Mouse (Mus musculus): ENCODE measurements around the gene Gm26602. TPM values are rescaled to one million over a fixed set of nuclear protein-coding genes. Genes with fewer than 3 reads are reported as not detected.

The Gm26602 gene
- polyA plus RNA-seq, 1 experiment from 2014 or later: 4.1 TPM

GRCm38 (mm10) chr10:79934794-79935569, 24.3 kb downstream of the Gm26602 start:
- H3K9me3 ChIP-seq (ENCODE audit: low read depth, low read length): no peaks in the 10 kb centered on the region
- no peak overlapping the region for H3K9ac ChIP-seq
- peaks cover 50% of the 10 kb centered on the region for H3K36me3 ChIP-seq (ENCODE audit: insufficient read depth)
- 88% methylated on average over 16 of the region's 16 CpGs for WGBS
- no peak for ATAC-seq (ENCODE audit: insufficient read depth)
- no peaks in the 10 kb centered on the region for H3K27me3 ChIP-seq (ENCODE audit: insufficient read depth, low read length)
- no peak overlapping the region for H3K27ac ChIP-seq (ENCODE audit: low read depth)
- H3K4me3 ChIP-seq (ENCODE audit: low read depth, low read length): no peak overlapping the region
- H3K4me1 ChIP-seq (ENCODE audit: insufficient read depth): peaks cover 36% of the 10 kb centered on the region
- no peak for TF ChIP-seq CTCF (IDR thresholded peaks at IDR 0.05; ENCODE audit: low read depth)
- no peak for DNase-seq
- no peak overlapping the region for H3K4me2 ChIP-seq

GRCm38 (mm10) chr10:79936284-79936910, 25.7 kb downstream of the Gm26602 start:
- Histone ChIP-seq H3K4me2 (peak overlapping the region; percentile 32), H3K27ac (ENCODE audit: low read depth) (peak overlapping the region; percentile 64), H3K9ac (peak overlapping the region; percentile 23; the same call in 1 of the 2 replicates), H3K9me3 (ENCODE audit: low read depth, low read length) (no peaks in the 10 kb centered on the region), H3K27me3 (ENCODE audit: insufficient read depth, low read length) (no peaks in the 10 kb centered on the region), H3K4me1 (ENCODE audit: insufficient read depth) (peaks cover 36% of the 10 kb centered on the region), H3K4me3 (ENCODE audit: low read depth, low read length) (no peak overlapping the region), H3K36me3 (ENCODE audit: insufficient read depth) (peaks cover 44% of the 10 kb centered on the region)
- ATAC-seq (ENCODE audit: insufficient read depth) (no peak), DNase-seq (peak; percentile 53)
- 47% methylated on average over 10 of the region's 10 CpGs for WGBS
- TF ChIP-seq CTCF (IDR thresholded peaks at IDR 0.05; ENCODE audit: low read depth): no peak

- Histone ChIP-seq H3K27me3 (ENCODE audit: insufficient read depth, low read length) (no peaks in the 10 kb centered on the region), H3K36me3 (ENCODE audit: insufficient read depth) (peaks cover 38% of the 10 kb centered on the region), H3K4me3 (ENCODE audit: low read depth, low read length) (0 out of 2 replicates have a peak overlapping the region, but pooled peaks have one; percentile 3), H3K4me2 (peak overlapping the region; percentile 32), H3K9ac (peak overlapping the region; percentile 23), H3K9me3 (ENCODE audit: low read depth, low read length) (no peaks in the 10 kb centered on the region), H3K27ac (ENCODE audit: low read depth) (peak overlapping the region; percentile 64), H3K4me1 (ENCODE audit: insufficient read depth) (peaks cover 36% of the 10 kb centered on the region)
- ATAC-seq (ENCODE audit: insufficient read depth): no peak
- WGBS: 45% methylated on average over 27 of the region's 27 CpGs
- peak; percentile 70 for DNase-seq
- TF ChIP-seq CTCF (IDR thresholded peaks at IDR 0.05; ENCODE audit: low read depth): no peak
Measured at GRCm38 (mm10) chr10:79936911-79937441, 26.3 kb downstream of the Gm26602 start.

- H3K9ac ChIP-seq: peak overlapping the region; percentile 23; the same call in 1 of the 2 replicates
- peaks cover 30% of the 10 kb centered on the region for H3K36me3 ChIP-seq (ENCODE audit: insufficient read depth)
- H3K9me3 ChIP-seq (ENCODE audit: low read depth, low read length): no peaks in the 10 kb centered on the region
- no peak overlapping the region for H3K4me3 ChIP-seq (ENCODE audit: low read depth, low read length)
- H3K27ac ChIP-seq (ENCODE audit: low read depth): no peak overlapping the region
- no peak for TF ChIP-seq CTCF (IDR thresholded peaks at IDR 0.05; ENCODE audit: low read depth)
- DNase-seq: no peak
- no peaks in the 10 kb centered on the region for H3K27me3 ChIP-seq (ENCODE audit: insufficient read depth, low read length)
- 68% methylated on average over 11 of the region's 11 CpGs for WGBS
- peaks cover 26% of the 10 kb centered on the region for H3K4me1 ChIP-seq (ENCODE audit: insufficient read depth)
- no peak for ATAC-seq (ENCODE audit: insufficient read depth)
- no peak overlapping the region for H3K4me2 ChIP-seq
Measured at GRCm38 (mm10) chr10:79937775-79938526, 27.3 kb downstream of the Gm26602 start.

- Histone ChIP-seq H3K27me3 (ENCODE audit: insufficient read depth, low read length) (no peaks in the 10 kb centered on the region), H3K4me1 (ENCODE audit: insufficient read depth) (peaks cover 23% of the 10 kb centered on the region), H3K9ac (no peak overlapping the region), H3K4me3 (ENCODE audit: low read depth, low read length) (no peak overlapping the region), H3K9me3 (ENCODE audit: low read depth, low read length) (no peaks in the 10 kb centered on the region), H3K36me3 (ENCODE audit: insufficient read depth) (peaks cover 19% of the 10 kb centered on the region), H3K27ac (ENCODE audit: low read depth) (no peak overlapping the region), H3K4me2 (no peak overlapping the region)
- 57% methylated on average over 7 of the region's 7 CpGs for WGBS
- TF ChIP-seq CTCF (IDR thresholded peaks at IDR 0.05; ENCODE audit: low read depth): no peak
- ATAC-seq (ENCODE audit: insufficient read depth) (no peak), DNase-seq (no peak)
Measured at GRCm38 (mm10) chr10:79940749-79941148, 30.1 kb downstream of the Gm26602 start.

- Histone ChIP-seq H3K4me3 (ENCODE audit: low read depth, low read length) (no peak overlapping the region), H3K27me3 (ENCODE audit: insufficient read depth, low read length) (no peaks in the 10 kb centered on the region), H3K27ac (ENCODE audit: low read depth) (no peak overlapping the region; the same call in 1 of the 2 replicates), H3K36me3 (ENCODE audit: insufficient read depth) (peaks cover 12% of the 10 kb centered on the region; the same call in 1 of the 2 replicates), H3K9me3 (ENCODE audit: low read depth, low read length) (no peaks in the 10 kb centered on the region), H3K4me1 (ENCODE audit: insufficient read depth) (peaks cover 17% of the 10 kb centered on the region), H3K9ac (no peak overlapping the region), H3K4me2 (no peak overlapping the region)
- no peak for DNase-seq
- ATAC-seq (ENCODE audit: insufficient read depth): no peak
- WGBS: 69% methylated on average over 1 of the region's 1 CpGs
- TF ChIP-seq CTCF (IDR thresholded peaks at IDR 0.05; ENCODE audit: low read depth): no peak
Measured at GRCm38 (mm10) chr10:79942988-79943387, 32.3 kb downstream of the Gm26602 start.
